ENCODE assay signal across 16 mouse cellular contexts in the genomic region with DNA sequence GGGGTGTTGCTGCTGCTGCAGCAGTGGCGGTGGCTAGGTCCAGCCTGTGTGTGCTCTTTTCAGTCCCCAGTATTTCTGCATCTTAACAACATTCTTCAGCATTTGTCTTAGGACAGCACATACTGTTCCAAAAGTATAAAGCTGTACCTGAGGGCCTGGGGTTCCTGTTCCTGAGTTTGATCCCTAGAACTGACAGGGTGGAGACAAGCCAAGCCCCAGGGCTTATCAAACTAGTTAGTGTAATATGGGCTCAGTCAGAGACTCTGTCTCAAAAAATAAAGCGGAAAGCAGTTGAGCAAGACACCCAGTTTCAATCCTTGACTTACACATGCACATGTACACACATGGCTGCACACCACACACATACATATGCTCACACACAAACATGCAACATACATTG.
"Had no signal": no experiment of that assay in that cellular context is flagged by ENCODE, and none has a peak within 500 bp of the region (broad histone marks: within the 10 kb centered on the region; RNA-seq: fewer than 3 reads in every experiment).

No protein-coding gene starts in this region.

- H3K27me3 ChIP-seq: neural tube, embryonic 13.5 days; neural tube, embryonic 15.5 days; stomach, embryonic 15.5 days had no signal

- DNase-seq: retina, postnatal 1 day; right cerebral cortex, adult 18-20 months; right cerebral cortex, postnatal 14 days; right cerebral cortex, postnatal 25 days; right cerebral cortex, postnatal 4 days; spleen, adult 18-20 months; thymus, adult 18-20 months; thymus, adult 2 months; thymus, postnatal 14 days; thymus, postnatal 25 days; thymus, postnatal 36 days; thymus, postnatal 4 days had no signal

- H3K9me3 ChIP-seq: neural tube, embryonic 13.5 days; neural tube, embryonic 15.5 days; stomach, embryonic 15.5 days had no signal

- H3K4me3 ChIP-seq: neural tube, embryonic 13.5 days; neural tube, embryonic 15.5 days; stomach, embryonic 15.5 days had no signal

- H3K9ac ChIP-seq: neural tube, embryonic 13.5 days; neural tube, embryonic 15.5 days; stomach, embryonic 15.5 days had no signal

- H3K4me2 ChIP-seq: neural tube, embryonic 13.5 days; neural tube, embryonic 15.5 days; stomach, embryonic 15.5 days had no signal

- H3K4me1 ChIP-seq: neural tube, embryonic 13.5 days; neural tube, embryonic 15.5 days; stomach, embryonic 15.5 days had no signal

- H3K27ac ChIP-seq: neural tube, embryonic 13.5 days; neural tube, embryonic 15.5 days; stomach, embryonic 15.5 days; stomach, postnatal 0 days had no signal

- H3K36me3 ChIP-seq: neural tube, embryonic 13.5 days; neural tube, embryonic 15.5 days; stomach, embryonic 15.5 days had no signal
